Mouse (Mus musculus) forebrain, embryonic 13.5 days (tissue): ENCODE measurements at regions not wholly inside any gene's neighbourhood (a gene's known extent, or its start where the extent isn't known, plus 50 kb on each side); places are given as distances from the start of the nearest gene placed in this dataset.

Experiments used
- ATAC-seq: fragments of 200-750 bp; cut with Nextera tagmentation; 2 replicates; pipeline ENCODE4 v1.8.0; 2017
- H3K27ac ChIP-seq: fragments of 300-500 bp; sonication (generic); 2 replicates; pipeline ENCODE4 v1.5.1; 2015; ENCODE audit warnings: inconsistent platforms, mild to moderate bottlenecking, moderate library complexity
- H3K27me3 ChIP-seq: fragments of 300-500 bp; sonication (generic); 2 replicates; pipeline ENCODE4 v1.6.1; 2015; ENCODE audit warnings: mild to moderate bottlenecking, inconsistent platforms
- H3K36me3 ChIP-seq: fragments of 300-500 bp; sonication (generic); 2 replicates; pipeline ENCODE4 v1.6.1; 2015; ENCODE audit warnings: mild to moderate bottlenecking, inconsistent platforms; ENCODE audit not compliant: poor library complexity, severe bottlenecking
- H3K4me1 ChIP-seq: fragments of 300-500 bp; sonication (generic); 2 replicates; pipeline ENCODE4 v1.6.1; 2015; ENCODE audit warnings: inconsistent platforms
- H3K4me2 ChIP-seq: fragments of 300-500 bp; sonication (generic); 2 replicates; pipeline ENCODE4 v1.6.1; 2015; ENCODE audit warnings: inconsistent platforms, mild to moderate bottlenecking, moderate library complexity
- H3K4me3 ChIP-seq: fragments of 300-500 bp; sonication (generic); 2 replicates; pipeline ENCODE4 v1.5.1; 2015; ENCODE audit warnings: mild to moderate bottlenecking, inconsistent platforms
- H3K9ac ChIP-seq: fragments of 300-500 bp; sonication (generic); 2 replicates; pipeline ENCODE4 v1.6.1; 2015; ENCODE audit warnings: mild to moderate bottlenecking, inconsistent platforms
- H3K9me3 ChIP-seq: fragments of 300-500 bp; sonication (generic); replicated peaks from 2 replicates; pipeline ENCODE4 v1.6.1; 2016; ENCODE audit warnings: inconsistent platforms
- WGBS: fragments of 180-500 bp; shearing (Covaris S2); methylation state at CpG from one replicate; pipeline ENCODE4 v1.1.7; 2015; 5-methylcytosine and 5-hydroxymethylcytosine counted together

DNA sequence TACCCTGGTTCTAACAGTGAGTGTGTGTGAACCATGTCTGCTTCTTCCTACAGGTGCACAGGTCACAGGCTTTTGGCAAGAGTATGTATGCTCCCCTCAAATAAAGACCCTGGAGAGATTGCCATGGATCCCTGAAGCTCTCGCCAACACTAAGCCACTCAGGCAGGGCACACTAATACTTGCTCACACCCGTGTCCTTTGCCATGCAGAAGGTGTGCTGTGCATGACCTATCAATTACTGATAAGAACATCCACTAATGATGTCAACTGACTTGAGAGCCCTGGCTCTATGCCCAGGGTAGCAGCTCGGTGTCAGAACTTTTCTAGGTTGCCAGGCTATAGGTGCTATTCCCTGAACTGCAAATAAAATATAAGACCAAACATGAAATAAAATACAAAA is 229.1 kb upstream of the Irx4 start:
- H3K27me3 ChIP-seq = peaks cover 64% of the 10 kb centered on the region
- H3K4me2 ChIP-seq = no peak overlapping the region
- H3K9me3 ChIP-seq = no peaks in the 10 kb centered on the region
- no peak overlapping the region for H3K9ac ChIP-seq
- no peak overlapping the region for H3K4me3 ChIP-seq
- peaks cover 17% of the 10 kb centered on the region for H3K4me1 ChIP-seq
- 80% methylated on average over 3 of the region's 3 CpGs for WGBS
- H3K36me3 ChIP-seq = no peaks in the 10 kb centered on the region
- H3K27ac ChIP-seq = no peak overlapping the region
- no peak for ATAC-seq

DNA sequence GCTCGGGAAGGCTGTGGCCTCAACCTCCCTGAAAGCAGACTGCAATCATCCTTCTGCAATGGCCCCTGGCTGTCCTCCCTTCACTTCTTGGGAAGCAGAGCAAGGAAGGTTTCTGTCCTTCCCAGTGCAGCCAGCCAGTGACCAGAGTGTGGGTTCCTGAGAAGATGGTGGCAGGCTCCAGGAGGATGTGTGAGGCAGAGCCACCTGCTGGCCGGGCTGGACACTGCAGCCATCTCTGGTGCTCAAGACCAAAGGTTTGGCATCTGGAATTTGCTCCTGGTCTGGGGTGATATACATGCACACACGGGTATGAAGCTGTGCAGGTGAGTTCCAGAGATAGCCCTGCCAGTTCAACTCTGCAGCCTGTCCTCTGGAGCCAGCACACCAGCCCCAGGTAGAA is 227.2 kb upstream of the Irx4 start:
- Histone ChIP-seq H3K4me1 (peaks cover 17% of the 10 kb centered on the region), H3K27me3 (peaks cover 82% of the 10 kb centered on the region), H3K9ac (no peak overlapping the region), H3K36me3 (no peaks in the 10 kb centered on the region), H3K9me3 (no peaks in the 10 kb centered on the region), H3K27ac (no peak overlapping the region), H3K4me3 (no peak overlapping the region), H3K4me2 (no peak overlapping the region)
- WGBS = 32% methylated on average over 3 of the region's 3 CpGs
- no peak for ATAC-seq

DNA sequence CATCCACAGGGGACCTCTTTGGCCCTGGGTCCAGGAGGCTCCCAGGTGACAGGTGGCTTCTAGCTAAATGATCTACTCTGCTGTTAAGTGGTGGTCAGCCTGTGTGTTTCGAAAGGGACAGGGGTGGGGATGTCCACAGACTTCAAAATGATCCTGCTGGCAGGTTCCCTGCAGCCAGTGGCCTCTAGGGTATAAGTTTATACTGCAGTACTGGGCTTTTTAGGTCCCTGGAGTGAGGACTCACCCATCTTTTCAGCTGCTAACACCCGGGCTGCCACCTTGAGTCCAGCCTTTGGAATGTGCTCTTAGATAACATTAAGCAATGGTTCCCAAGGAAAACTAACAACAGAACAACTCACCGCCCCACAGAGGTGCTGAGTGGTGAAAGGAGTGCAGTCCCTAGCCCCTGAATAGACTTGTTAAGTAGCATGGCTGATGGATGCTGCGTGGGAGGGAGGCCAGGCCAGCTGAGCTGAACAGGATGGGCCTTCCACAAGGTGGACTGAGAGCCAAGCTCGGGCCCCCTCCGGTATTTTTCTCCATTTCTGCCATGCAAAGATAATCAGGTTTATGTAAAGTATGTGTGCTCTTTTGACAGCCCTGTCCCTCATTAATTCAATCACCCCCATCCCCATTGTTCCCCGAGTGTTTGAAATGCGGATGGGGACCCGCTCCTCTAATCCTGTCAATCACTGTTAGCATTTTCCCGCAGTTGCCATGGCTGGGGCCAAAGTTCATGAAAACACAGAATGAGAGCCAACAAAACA is 226.0 kb upstream of the Irx4 start:
- peaks cover 94% of the 10 kb centered on the region for H3K27me3 ChIP-seq
- H3K9ac ChIP-seq = no peak overlapping the region
- H3K9me3 ChIP-seq = no peaks in the 10 kb centered on the region
- no peak overlapping the region for H3K27ac ChIP-seq
- WGBS = 5% methylated on average over 10 of the region's 10 CpGs
- H3K36me3 ChIP-seq = no peaks in the 10 kb centered on the region
- ATAC-seq = peak; percentile 87
- H3K4me3 ChIP-seq = no peak overlapping the region
- H3K4me2 ChIP-seq = no peak overlapping the region
- H3K4me1 ChIP-seq = peaks cover 17% of the 10 kb centered on the region

DNA sequence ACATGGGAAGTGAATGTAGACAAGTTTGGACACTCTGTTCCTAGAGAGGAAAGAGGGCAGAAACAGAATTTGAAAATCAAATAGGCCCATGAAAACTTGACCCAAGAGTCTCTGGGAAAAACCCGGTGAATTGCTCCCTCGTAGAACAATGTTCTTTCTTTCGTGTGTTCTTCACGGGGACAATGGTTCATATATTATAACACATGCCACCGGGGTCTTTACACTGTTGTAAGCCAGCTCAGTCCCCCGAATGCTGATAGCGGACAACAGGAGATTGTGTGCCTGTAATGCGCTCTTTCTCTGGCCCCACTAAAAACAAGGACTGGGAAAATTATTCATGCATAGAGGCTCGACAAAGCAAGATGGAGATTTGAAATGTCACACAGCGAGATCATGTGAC is 225.4 kb upstream of the Irx4 start:
- Histone ChIP-seq H3K9ac (no peak overlapping the region), H3K36me3 (no peaks in the 10 kb centered on the region), H3K9me3 (no peaks in the 10 kb centered on the region), H3K27ac (no peak overlapping the region), H3K4me3 (no peak overlapping the region), H3K27me3 (peaks cover 96% of the 10 kb centered on the region), H3K4me1 (peaks cover 17% of the 10 kb centered on the region), H3K4me2 (no peak overlapping the region)
- ATAC-seq = peak; percentile 25; the same call in 1 of the 2 replicates
- 12% methylated on average over 10 of the region's 10 CpGs for WGBS

DNA sequence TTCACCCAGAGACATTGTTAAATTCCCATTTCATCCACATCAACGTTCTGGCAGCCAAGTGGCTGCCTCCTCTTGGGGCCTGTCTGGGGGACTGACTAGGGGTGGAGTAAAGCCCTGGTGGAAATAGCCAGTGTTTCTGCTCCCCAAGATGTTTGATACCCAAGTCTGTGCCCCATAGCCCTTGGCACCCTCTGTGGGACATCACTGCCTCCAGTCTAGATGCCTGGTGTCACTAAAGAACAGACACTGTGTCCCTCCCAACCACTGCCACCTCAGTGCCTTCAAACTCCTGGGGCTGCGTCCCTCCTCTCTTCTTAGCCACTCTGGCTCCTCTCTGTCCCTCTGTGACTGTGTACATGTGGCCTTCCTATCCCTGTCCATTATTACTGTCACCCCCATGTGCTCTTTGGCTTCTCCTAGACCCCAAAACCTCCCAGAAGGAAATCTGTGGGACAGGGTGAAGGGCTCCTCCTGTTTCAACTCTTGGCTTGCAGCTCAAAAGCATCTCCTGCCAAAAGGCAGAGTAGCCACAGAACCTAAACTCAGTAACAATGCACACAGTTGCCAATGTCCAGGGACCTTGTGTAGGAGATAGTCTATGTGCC is 224.8 kb upstream of the Irx4 start:
- Histone ChIP-seq H3K4me2 (no peak overlapping the region), H3K4me3 (no peak overlapping the region), H3K27ac (no peak overlapping the region), H3K9me3 (no peaks in the 10 kb centered on the region), H3K27me3 (peaks cover 96% of the 10 kb centered on the region), H3K4me1 (peaks cover 17% of the 10 kb centered on the region), H3K36me3 (no peaks in the 10 kb centered on the region), H3K9ac (no peak overlapping the region)
- 32% methylated on average over 2 of the region's 2 CpGs for WGBS
- no peak for ATAC-seq

DNA sequence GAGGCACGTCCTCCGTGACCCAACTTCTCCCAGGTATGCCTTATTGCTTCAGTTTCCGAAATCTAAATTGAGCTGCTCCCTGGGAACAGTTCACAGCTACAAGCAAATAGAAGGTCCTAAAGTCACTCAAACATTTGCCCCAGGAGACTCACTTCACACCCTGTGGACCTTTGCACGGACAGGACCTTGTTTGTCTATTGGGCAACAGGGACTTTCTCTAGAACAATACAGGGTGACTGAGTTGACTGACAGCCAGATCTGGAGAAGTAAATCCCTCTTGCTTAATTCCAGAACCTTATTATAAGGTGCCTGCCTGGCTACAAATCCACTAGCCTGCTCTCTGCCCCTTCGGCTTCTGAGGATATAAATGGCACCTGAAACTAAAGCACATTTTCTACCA is 220.5 kb upstream of the Irx4 start:
- H3K9ac ChIP-seq = no peak overlapping the region
- no peak overlapping the region for H3K27ac ChIP-seq
- H3K4me3 ChIP-seq = no peak overlapping the region
- WGBS = 82% methylated on average over 5 of the region's 5 CpGs
- H3K27me3 ChIP-seq = peaks cover 94% of the 10 kb centered on the region
- peaks cover 24% of the 10 kb centered on the region for H3K4me1 ChIP-seq
- no peak overlapping the region for H3K4me2 ChIP-seq
- H3K9me3 ChIP-seq = no peaks in the 10 kb centered on the region
- H3K36me3 ChIP-seq = no peaks in the 10 kb centered on the region
- ATAC-seq = no peak

DNA sequence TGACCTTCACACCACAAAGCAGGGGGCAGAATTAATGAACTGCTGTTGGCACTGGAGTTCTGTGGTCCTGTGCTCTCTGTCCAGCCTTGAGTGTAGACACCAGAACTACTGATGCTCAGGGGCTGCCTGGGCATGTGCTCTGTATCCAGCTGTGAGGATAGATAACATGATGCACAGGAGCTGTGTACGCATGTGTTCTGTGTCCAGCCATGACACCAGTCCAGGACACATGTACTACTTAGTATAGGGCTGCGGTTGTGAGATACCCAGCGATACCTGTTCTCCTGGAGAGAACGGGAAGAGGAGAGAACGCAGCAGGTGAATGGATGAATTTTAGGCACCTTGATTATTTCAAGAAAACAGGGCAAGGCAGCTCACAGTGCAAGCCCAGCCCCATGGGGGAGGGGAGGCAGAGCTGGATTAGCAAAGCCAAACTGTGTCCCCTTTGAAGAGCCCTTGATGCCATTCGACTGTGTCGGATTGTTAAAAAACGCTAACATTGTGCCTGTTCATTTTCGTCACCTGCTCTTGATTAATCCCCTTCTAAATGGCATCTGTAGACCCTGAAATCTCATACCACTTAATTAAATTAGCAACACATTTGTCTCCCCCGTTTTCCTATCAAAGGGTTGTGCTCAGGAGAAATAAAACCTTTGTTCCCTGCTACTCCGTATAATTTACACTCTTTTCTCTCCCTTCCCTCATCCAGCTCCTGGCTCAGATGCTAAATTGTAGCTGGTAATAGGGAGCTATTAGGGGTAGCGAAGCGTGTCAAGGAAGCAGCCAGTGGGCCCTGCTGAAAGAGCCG is 218.8 kb upstream of the Irx4 start:
- 23% methylated on average over 14 of the region's 14 CpGs for WGBS
- H3K4me2 ChIP-seq = peak overlapping the region; percentile 20; the same call in 1 of the 2 replicates

DNA sequence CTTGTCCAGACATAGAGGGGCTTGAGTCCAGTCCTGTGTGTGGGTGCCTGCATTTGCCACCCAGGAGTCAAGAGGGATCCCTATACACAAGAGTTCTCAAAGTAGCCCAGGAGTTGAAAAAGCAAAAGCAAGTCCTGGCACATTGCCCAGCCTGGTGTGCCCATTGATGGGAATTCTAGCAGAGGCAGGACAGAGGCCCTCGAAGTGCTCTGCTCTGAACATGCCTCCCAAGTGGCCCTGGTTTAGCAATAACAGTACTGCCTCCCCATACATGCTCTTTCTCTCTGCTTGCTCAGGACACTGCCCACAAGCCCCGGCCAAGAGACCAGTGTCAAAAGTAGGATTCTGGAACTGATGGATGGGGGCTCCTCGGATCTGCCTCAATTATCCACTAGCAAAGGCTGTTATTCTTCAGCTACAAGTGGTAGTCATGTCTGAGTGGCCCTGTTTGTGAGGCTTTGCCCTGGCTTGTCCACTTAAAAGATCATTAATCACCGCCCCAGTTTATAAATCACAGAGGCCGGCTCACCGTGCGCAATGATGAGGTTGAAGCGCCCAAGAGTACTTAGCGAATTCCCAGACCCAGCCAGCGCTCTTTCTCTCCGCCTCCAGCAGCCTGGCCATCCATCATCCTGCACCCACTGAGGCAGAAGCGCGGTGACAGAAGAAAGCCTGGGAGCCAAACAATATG is 190.3 kb upstream of the Irx4 start:
- 31% methylated on average over 13 of the region's 13 CpGs for WGBS
- Histone ChIP-seq H3K4me3 (no peak overlapping the region), H3K9me3 (no peaks in the 10 kb centered on the region), H3K27ac (no peak overlapping the region), H3K4me1 (peaks cover 17% of the 10 kb centered on the region), H3K36me3 (no peaks in the 10 kb centered on the region), H3K4me2 (peak overlapping the region; percentile 16; the same call in 1 of the 2 replicates), H3K27me3 (peaks cover 26% of the 10 kb centered on the region), H3K9ac (no peak overlapping the region)
- no peak for ATAC-seq

More for the DNA sequence above, 218.8 kb upstream of the Irx4 start:
- Histone ChIP-seq H3K4me3 (no peak overlapping the region), H3K27ac (no peak overlapping the region), H3K9me3 (no peaks in the 10 kb centered on the region), H3K9ac (0 out of 2 replicates have a peak overlapping the region, but pooled peaks have one; percentile 5), H3K36me3 (no peaks in the 10 kb centered on the region), H3K4me1 (peaks cover 17% of the 10 kb centered on the region), H3K27me3 (peaks cover 89% of the 10 kb centered on the region)
- ATAC-seq = peak; percentile 85

DNA sequence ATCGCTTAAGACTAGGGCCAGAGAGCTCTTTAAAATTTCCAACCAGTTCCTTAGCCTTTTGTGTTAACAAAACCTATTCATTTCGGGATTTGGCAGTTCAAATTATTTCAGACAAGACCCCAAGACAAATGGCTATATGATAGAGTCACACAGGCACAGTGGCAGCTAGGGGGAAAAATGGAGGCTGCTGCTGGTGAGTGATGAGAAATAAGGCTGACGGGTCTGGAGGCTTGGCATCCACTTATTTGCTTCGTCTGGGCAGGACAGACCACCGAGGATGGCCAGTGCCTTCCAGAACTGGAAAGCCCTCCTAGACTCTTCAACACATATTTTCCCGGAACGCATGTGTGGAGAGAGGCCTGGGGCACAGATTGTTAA is 189.8 kb upstream of the Irx4 start:
- Histone ChIP-seq H3K9me3 (no peaks in the 10 kb centered on the region), H3K27me3 (peaks cover 26% of the 10 kb centered on the region), H3K9ac (no peak overlapping the region), H3K36me3 (no peaks in the 10 kb centered on the region), H3K4me1 (peaks cover 17% of the 10 kb centered on the region), H3K4me2 (peak overlapping the region; percentile 16; the same call in 1 of the 2 replicates), H3K27ac (no peak overlapping the region), H3K4me3 (no peak overlapping the region)
- ATAC-seq = no peak
- WGBS = 27% methylated on average over 7 of the region's 7 CpGs

DNA sequence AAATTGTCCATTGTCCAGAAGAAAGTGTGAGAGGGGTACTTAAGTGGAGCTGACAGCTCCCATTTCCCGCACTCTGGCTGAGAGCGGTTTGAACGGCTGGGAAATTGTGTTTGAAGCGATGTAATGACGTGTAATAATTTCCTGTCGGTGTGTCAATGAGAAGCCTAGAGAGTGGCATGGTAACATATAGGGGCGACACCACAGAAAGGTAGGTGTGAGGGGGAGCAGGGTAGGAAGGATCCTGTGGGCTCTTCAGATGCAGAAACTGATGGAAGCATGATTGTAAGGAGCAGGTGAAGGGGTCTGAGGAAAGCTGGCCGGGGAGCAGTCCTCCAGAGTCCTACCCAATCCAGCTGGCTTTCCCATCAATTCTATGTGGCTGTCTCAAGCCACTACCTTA is 189.2 kb upstream of the Irx4 start:
- 0 out of 2 replicates have a peak, but pooled peaks have one; percentile 48 for ATAC-seq
- no peak overlapping the region for H3K27ac ChIP-seq
- no peaks in the 10 kb centered on the region for H3K36me3 ChIP-seq
- peaks cover 26% of the 10 kb centered on the region for H3K27me3 ChIP-seq
- no peak overlapping the region for H3K9ac ChIP-seq
- no peak overlapping the region for H3K4me3 ChIP-seq
- 31% methylated on average over 8 of the region's 8 CpGs for WGBS
- H3K4me2 ChIP-seq = no peak overlapping the region
- H3K9me3 ChIP-seq = no peaks in the 10 kb centered on the region
- peaks cover 17% of the 10 kb centered on the region for H3K4me1 ChIP-seq

DNA sequence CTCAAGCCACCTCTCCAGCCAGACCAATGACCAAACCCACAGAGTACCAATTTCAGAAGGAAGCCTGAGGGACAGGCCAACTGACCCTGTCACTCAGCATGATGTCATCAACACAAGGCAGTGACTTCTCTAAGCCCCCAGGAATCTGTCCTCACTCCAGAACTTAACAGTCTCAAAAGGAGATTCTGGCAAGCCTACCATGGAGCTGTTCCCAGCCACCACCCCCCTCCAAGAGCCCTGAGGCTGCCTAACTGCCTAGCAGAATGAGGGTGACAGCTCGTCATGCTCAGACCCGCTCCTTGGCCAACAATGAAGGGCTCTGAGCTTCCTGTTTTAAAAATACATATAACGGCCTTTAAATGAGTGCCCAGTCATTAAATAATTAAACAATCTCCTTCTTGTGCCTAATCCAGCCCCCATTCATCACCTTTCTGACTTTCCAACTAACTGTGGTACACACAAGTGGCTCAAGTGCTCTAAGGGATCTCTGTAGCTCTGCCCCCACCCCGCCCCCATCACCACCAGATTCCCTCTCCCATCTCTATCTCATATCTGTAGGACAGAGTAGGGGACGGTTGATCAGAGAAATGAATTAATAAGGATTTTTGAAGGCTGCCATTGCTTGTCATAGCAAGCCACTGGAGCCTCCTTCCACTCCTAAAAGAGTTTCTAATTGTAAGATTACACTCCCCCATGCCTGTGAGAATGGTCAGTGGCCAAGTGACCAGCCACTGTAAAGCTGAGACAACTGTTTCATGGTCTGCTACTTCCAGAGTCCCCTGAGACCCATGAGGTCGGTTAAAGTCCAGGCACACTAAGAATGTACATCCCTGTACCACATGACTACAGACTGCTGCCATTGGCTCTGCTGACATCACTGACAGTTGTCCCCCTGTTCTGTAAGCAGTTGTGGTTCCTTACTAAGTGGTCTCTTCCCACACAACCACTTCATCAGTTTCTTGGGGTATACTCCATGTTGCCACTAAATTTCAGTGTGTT is 188.1 kb upstream of the Irx4 start:
- peaks cover 17% of the 10 kb centered on the region for H3K4me1 ChIP-seq
- ATAC-seq = no peak
- WGBS = 71% methylated on average over 6 of the region's 6 CpGs
- no peak overlapping the region for H3K27ac ChIP-seq
- H3K27me3 ChIP-seq = peaks cover 26% of the 10 kb centered on the region
- no peak overlapping the region for H3K4me2 ChIP-seq
- no peak overlapping the region for H3K9ac ChIP-seq
- H3K9me3 ChIP-seq = no peaks in the 10 kb centered on the region
- H3K36me3 ChIP-seq = no peaks in the 10 kb centered on the region
- H3K4me3 ChIP-seq = no peak overlapping the region
